Mouse (Mus musculus) liver, embryonic 14.5 days (tissue): ENCODE measurements around the gene Olfr1342.

Experiments used
- CTCF ChIP-seq: IDR thresholded peaks from 2 replicates; pipeline ENCODE4 v1.5.1; 2016; ENCODE audit warnings: antibody characterized with exemption, low read depth, control low read depth
- EP300 ChIP-seq: IDR thresholded peaks from 2 replicates; pipeline ENCODE4 v1.6.1; 2016; ENCODE audit warnings: antibody characterized with exemption, low read depth

DNA sequence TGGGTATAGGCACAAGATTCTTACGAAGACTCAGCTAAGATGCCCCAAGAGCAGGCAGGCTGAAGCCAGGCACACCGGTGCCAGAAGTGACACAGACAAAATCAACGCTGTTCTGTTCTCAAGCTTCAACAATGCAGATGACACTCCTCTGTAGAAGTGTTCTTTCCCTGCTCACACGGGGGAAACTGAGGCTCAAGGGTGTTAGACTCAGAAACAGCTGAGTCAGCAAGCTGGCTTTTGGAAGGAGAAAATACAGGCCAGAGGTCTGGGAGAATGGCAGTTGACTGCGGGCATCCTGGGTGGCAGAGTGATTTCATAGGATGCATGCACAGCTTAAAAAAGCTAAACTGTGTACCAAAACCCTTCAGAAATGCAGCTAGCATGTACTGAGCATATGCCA, 15.5 kb upstream of the Olfr1342 start:
- TF ChIP-seq CTCF (no peak), EP300 (no peak)
